Mouse (Mus musculus): ENCODE measurements around the gene Trim41. TPM values are rescaled to one million over a fixed set of nuclear protein-coding genes. Genes with fewer than 3 reads are reported as not detected.
A peak's percentile ranks its signal among the peaks of the same experiment; 100 is the strongest.
"Not testable (repeated sequence)": the region's sequence is repeated elsewhere in the genome, so short reads cannot be mapped to it uniquely, and the experiment has no call there.

The Trim41 gene
- polyA plus RNA-seq, 1 experiment from 2014 or later, result 7.1 TPM

DNA sequence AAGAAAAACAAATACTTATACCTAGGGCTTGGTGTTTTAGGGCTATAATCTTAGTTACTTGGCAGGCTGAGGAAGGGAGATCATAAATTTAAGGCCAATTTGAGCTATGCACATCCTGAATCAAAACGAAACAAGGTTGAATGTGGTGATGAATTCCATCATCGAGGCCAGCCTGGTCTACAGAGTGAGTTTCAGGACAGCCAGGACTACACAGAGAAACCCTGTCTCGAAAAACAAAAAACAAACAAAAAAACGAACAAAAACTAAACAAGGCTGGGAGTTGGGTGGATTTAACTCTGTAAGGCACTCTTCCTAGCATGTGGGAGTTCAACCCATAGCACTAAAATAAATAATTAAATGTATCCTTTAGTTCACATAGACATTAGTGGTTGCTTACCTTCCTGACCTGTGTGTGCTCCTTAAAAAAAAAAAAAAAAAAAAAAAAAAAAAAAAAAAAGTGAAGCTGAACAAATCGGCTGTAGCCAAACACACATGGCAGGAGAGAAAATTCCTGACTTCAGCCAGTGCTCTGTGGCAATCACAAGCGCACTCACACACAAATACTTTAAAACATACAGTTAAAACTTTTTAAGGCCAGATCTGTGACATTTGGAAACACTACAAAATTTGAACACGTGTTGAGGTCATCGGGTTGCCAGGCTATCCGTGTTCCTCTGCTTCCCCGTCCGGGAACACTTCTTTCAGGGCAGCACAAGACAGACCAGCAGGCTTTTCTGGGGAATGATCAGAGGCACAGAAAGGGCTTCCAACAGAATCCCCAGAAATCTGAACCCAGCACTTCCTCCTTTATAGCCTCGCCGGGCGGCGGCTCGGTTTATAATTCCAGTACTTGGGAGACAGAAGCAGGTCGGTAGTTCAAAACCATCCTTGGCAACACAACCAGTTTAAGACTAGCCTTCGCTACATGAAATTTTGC is 17.9 kb downstream of the Trim41 start:
- Histone ChIP-seq H3K9ac (peak overlapping the region; percentile 51), H3K27ac (peak overlapping the region; percentile 98), H3K9me3 (no peaks in the 10 kb centered on the region), H3K36me3 (peaks cover 29% of the 10 kb centered on the region), H3K4me2 (replicated peaks) (peak overlapping the region; percentile 75), H3K4me3 (peak overlapping the region; percentile 89), H3K4me1 (peaks cover 19% of the 10 kb centered on the region), H3K27me3 (no peaks in the 10 kb centered on the region)
- 0 out of 2 replicates have a peak, but pooled peaks have one; percentile 2 for ATAC-seq (ENCODE audit: insufficient number of reproducible peaks, insufficient read depth, low FRiP score, low TSS enrichment)
- WGBS, result 9% methylated on average over 18 of the region's 18 CpGs

DNA sequence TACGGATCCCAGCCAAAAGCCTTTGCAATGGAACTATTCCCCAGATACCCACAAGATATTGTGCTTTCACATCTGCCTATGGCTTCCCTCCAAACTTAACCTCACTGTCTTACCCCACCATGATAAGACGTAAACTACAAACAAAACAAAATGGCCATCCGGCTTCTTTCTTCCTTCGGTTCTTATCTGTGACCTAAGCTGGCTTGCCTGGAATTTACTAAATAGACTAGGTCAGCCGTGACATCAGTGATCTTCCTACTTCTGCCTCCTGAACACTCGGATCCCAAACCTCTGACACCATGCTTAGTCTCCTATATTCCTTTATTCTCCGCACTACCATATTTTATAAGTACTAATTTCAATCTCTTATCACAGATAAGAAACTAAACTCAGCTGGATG is 18.8 kb downstream of the Trim41 start:
- Histone ChIP-seq H3K27ac (no peak overlapping the region), H3K4me2 (replicated peaks) (peak overlapping the region; percentile 75; the same call in 1 of the 2 replicates), H3K4me3 (no peak overlapping the region), H3K9ac (peak overlapping the region; percentile 41; the same call in 1 of the 2 replicates), H3K36me3 (peaks cover 19% of the 10 kb centered on the region), H3K4me1 (peaks cover 19% of the 10 kb centered on the region), H3K27me3 (no peaks in the 10 kb centered on the region), H3K9me3 (no peaks in the 10 kb centered on the region)
- no peak for ATAC-seq (ENCODE audit: insufficient number of reproducible peaks, insufficient read depth, low FRiP score, low TSS enrichment)
- WGBS, result 88% methylated on average over 7 of the region's 7 CpGs

DNA sequence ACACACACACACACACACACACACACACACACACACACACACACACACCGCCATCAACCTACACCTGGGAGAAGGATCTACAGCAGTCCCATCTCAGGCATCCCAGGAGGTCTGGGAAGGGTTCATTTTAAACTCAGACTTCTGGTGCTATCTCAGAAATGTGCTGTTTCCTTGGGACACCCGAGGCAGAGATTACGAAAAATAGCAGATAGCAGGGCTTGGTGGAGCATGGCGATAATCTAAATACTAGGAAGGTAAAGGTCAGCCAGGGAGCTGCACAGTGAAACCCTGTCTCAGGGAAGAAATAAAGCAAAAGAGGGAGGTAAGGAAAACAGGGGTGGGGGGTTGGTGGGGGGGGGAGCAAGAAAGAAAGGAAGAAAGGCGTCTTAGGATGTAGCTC is 19.9 kb downstream of the Trim41 start:
- Histone ChIP-seq H3K27ac (no peak overlapping the region), H3K4me1 (peaks cover 17% of the 10 kb centered on the region), H3K9ac (no peak overlapping the region), H3K4me3 (no peak overlapping the region), H3K36me3 (peaks cover 9% of the 10 kb centered on the region), H3K27me3 (no peaks in the 10 kb centered on the region), H3K9me3 (no peaks in the 10 kb centered on the region), H3K4me2 (replicated peaks) (no peak overlapping the region)
- no peak for ATAC-seq (ENCODE audit: insufficient number of reproducible peaks, insufficient read depth, low FRiP score, low TSS enrichment)
- WGBS, result 88% methylated on average over 5 of the region's 5 CpGs

DNA sequence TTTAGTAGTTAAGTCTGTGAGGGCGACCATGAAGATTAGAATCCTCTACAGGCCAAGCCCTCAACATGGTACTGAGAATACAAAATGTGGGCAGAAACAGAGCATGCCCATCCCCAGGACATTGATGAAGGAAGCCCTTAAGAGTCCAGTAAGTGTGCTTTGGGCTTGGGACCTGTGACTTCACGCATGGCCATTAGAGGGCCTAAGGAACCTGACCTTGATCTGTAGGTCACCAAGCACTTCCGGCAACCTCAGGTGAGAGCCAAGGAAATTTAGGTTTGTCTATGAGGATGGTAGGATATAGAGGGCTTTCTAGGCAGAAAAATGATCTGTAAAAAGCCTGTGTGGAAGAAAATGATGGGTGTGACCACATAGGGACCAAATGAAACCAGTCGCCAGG is 20.9 kb downstream of the Trim41 start:
- H3K4me3 ChIP-seq, result no peak overlapping the region
- no peaks in the 10 kb centered on the region for H3K27me3 ChIP-seq
- no peak for ATAC-seq (ENCODE audit: insufficient number of reproducible peaks, insufficient read depth, low FRiP score, low TSS enrichment)
- peaks cover 7% of the 10 kb centered on the region; the same call in 1 of the 2 replicates for H3K4me1 ChIP-seq
- no peak overlapping the region for H3K4me2 ChIP-seq (replicated peaks)
- no peak overlapping the region for H3K27ac ChIP-seq
- no peak overlapping the region for H3K9ac ChIP-seq
- 82% methylated on average over 4 of the region's 4 CpGs for WGBS
- H3K9me3 ChIP-seq, result no peaks in the 10 kb centered on the region
- H3K36me3 ChIP-seq, result no peaks in the 10 kb centered on the region

DNA sequence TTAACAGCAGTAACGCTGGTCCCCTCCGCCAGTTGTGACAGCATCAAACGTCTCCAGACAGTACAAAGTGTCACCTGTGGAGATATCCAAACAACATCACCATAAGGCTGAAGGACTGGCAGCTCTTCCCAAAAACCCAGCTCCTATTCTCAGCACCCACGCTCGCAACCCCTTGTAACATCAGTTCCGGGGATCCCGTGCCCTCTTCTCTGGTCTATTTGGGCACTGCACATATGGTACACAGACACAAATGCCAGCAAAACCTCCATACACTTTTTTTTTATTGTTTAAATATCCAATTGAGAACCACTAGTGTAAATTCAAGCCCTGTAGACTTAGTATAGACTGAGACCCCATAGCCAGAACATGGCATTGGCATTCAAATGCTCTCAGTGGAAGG is 21.9 kb downstream of the Trim41 start:
- H3K9ac ChIP-seq, result no peak overlapping the region
- H3K4me3 ChIP-seq, result no peak overlapping the region
- no peak overlapping the region for H3K4me2 ChIP-seq (replicated peaks)
- H3K9me3 ChIP-seq, result no peaks in the 10 kb centered on the region
- no peak for ATAC-seq (ENCODE audit: insufficient number of reproducible peaks, insufficient read depth, low FRiP score, low TSS enrichment)
- H3K36me3 ChIP-seq, result no peaks in the 10 kb centered on the region
- WGBS, result 88% methylated on average over 7 of the region's 7 CpGs
- peaks cover 6% of the 10 kb centered on the region; the same call in 1 of the 2 replicates for H3K4me1 ChIP-seq
- H3K27ac ChIP-seq, result no peak overlapping the region
- H3K27me3 ChIP-seq, result no peaks in the 10 kb centered on the region

DNA sequence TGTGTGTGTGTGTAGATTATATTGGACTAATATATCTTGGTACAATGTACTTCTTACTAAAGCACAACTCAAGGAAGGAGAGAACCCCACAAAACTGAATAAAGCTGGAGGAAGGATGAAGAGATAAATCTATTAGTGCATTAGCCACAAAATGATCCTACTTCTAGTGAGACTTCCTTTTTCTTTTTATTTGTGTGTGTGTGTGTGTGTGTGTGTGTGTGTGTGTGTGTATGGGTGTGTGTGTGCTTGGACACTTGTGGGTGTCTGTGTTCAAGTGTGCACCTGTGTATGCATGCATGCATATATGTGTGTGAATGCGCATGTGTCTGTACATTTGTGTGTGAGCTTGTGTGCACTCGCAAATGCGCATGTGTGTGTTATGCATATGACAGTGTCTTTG is 24.0 kb downstream of the Trim41 start:
- no peaks in the 10 kb centered on the region for H3K36me3 ChIP-seq
- ATAC-seq (ENCODE audit: insufficient number of reproducible peaks, insufficient read depth, low FRiP score, low TSS enrichment), result no peak
- no peak overlapping the region for H3K4me2 ChIP-seq (replicated peaks)
- H3K9me3 ChIP-seq, result no peaks in the 10 kb centered on the region
- H3K27ac ChIP-seq, result no peak overlapping the region
- no peak overlapping the region for H3K4me3 ChIP-seq
- H3K27me3 ChIP-seq, result no peaks in the 10 kb centered on the region
- H3K9ac ChIP-seq, result no peak overlapping the region
- WGBS, result 96% methylated on average over 3 of the region's 3 CpGs
- no peaks in the 10 kb centered on the region for H3K4me1 ChIP-seq

DNA sequence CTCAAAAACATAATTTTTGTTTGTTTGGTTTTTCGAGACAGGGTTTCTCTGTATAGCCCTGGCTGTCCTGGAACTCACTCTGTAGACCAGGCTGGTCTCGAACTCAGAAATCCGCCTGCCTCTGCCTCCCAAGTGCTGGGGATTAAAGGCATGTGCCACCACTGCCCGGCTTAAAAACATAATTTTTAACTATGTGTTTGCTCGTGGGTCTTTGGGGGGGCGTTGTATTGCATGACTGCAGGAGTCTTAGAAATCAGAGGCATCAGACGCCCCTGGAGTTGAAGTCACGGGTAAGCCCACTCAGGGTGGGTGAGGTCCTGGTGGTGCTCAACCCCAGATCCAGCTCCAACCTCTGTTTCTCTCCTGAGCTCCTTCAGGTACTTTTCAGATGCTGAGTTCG is 25.3 kb downstream of the Trim41 start:
- WGBS, result 88% methylated on average over 9 of the region's 9 CpGs

DNA sequence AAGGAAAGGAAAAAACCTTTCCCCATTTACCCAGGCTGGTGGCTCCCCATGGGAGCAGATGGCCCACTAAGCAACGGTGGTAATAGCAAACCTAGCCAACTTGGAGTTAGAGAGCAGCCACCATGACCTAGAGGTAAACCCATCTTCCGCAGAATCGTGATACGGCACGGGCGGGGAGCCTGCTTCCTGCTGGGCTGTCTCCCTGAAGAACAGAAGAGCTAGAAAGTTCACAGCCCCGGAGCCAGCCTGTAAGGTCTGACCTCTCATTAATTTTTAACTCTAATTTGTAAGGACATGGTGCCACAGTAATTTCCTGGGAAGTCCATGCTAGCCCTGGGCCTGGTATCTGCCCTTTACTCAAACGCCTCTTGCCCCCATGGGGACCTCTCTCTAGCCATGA is 26.2 kb downstream of the Trim41 start:
- WGBS, result 63% methylated on average over 8 of the region's 8 CpGs
- H3K9ac ChIP-seq, result no peak overlapping the region
- no peak overlapping the region for H3K4me3 ChIP-seq
- H3K27ac ChIP-seq, result no peak overlapping the region
- no peaks in the 10 kb centered on the region for H3K36me3 ChIP-seq
- no peak for ATAC-seq (ENCODE audit: insufficient number of reproducible peaks, insufficient read depth, low FRiP score, low TSS enrichment)
- no peak overlapping the region for H3K4me2 ChIP-seq (replicated peaks)
- H3K27me3 ChIP-seq, result no peaks in the 10 kb centered on the region
- no peaks in the 10 kb centered on the region for H3K4me1 ChIP-seq
- no peaks in the 10 kb centered on the region for H3K9me3 ChIP-seq

More for the DNA sequence above, 25.3 kb downstream of the Trim41 start:
- not testable (repeated sequence) for ATAC-seq (ENCODE audit: insufficient number of reproducible peaks, insufficient read depth, low FRiP score, low TSS enrichment); H3K27ac ChIP-seq; H3K4me3 ChIP-seq; H3K9ac ChIP-seq; H3K4me1 ChIP-seq; H3K4me2 ChIP-seq (replicated peaks); H3K36me3 ChIP-seq; H3K27me3 ChIP-seq; H3K9me3 ChIP-seq

DNA sequence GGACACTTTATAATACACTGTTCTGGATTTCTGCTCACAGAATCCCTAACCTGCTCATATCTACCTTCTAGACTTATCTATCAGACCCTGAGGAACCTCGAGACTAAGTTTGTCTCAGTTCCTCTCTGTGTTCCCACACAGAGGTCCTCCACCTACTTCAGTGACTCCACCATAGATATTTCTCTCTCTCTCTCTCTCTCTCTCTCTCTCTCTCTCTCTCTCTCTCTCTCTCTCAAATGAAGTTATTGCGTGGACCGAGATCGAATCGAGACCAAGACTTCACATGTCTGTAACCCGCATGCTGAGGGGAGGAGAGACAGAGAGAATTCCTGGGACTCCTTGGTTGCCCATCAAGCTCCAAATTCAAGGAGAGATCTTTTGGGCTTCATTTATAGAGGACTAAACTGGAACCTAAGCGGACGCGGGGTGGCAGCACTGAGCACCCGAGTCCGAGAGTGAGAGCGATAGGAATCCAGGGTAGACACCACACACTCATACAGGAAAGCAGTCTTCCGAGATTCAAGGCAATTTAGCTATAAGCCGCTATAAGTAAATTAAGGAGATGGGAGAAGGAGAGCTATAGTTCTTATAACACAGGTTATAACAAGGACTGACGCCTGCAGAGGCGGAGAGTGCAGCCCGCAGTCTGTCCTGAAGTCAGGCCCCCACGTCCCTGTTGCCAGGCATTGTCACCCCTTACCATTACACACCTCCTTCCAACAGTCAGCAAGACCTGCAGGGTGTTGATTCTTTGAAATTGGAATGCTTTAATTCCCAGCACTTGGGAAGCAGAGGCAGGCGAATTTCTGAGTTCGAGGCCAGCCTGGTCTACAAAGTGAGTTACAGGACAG is 27.0 kb downstream of the Trim41 start:
- Histone ChIP-seq H3K36me3 (no peaks in the 10 kb centered on the region), H3K27me3 (no peaks in the 10 kb centered on the region), H3K4me3 (0 out of 2 replicates have a peak overlapping the region, but pooled peaks have one; percentile 18), H3K9me3 (no peaks in the 10 kb centered on the region), H3K4me2 (replicated peaks) (peak overlapping the region; percentile 44), H3K27ac (no peak overlapping the region), H3K9ac (0 out of 2 replicates have a peak overlapping the region, but pooled peaks have one; percentile 33), H3K4me1 (no peaks in the 10 kb centered on the region)
- no peak for ATAC-seq (ENCODE audit: insufficient number of reproducible peaks, insufficient read depth, low FRiP score, low TSS enrichment)
- 14% methylated on average over 20 of the region's 20 CpGs for WGBS

DNA sequence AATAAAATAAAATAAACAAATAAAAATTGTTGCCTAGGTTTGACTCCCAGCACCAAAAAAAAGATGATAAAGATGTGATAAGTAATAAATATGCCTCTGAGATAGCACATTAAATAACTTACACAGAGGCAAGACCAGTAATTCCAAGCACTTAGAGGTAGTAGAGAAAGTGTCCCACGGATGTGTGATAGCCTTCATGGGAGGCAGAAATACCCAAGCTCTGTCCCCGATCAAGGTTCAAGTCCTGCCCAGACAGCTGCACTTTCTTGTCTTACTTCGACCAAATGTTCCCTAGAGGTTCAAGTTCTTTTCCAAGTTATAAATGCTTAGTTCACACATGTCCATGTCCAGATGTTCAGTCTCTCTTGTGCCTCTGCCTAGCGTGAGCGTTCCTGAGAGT is 27.9 kb downstream of the Trim41 start:
- Histone ChIP-seq H3K4me1 (no peaks in the 10 kb centered on the region), H3K4me2 (replicated peaks) (no peak overlapping the region), H3K9me3 (no peaks in the 10 kb centered on the region), H3K27ac (no peak overlapping the region), H3K36me3 (no peaks in the 10 kb centered on the region), H3K27me3 (no peaks in the 10 kb centered on the region), H3K9ac (no peak overlapping the region), H3K4me3 (no peak overlapping the region)
- 85% methylated on average over 5 of the region's 5 CpGs for WGBS
- ATAC-seq (ENCODE audit: insufficient number of reproducible peaks, insufficient read depth, low FRiP score, low TSS enrichment), result no peak

DNA sequence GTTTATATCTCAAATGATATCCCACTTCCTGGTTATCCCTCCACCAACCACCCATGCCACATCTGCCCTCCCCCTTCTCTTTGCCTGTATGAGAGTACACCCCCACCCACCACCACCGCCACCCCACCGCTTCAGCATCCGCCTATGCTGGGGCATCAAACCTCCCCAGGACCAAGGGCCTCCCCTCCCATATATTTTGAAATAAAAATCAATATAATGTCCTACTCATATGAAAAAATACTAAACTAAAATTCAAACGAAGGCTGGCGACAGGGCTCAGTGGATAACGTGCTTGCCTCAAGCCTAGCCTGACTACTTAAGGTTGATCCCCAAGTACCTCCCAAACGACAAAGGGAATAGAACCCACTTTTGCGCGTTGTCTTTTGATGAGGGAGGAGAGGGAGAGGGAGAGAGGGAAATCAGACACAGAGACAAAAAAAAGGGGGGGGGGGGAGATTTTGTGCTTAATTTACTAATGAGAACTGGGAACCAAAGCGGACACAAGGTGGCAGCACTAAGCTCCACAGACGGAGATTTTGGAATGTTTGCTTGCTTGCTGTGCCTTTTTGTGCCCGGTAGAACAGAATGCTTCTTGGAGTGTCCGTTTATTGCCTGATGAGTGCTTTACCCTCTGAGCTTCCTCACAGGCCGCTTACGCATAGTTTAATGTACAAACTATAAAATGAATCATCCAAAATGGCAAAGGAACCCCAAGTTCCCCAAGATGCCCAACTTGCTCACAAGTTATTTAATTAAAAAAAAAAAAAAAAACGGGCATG is 28.7 kb downstream of the Trim41 start:
- peak overlapping the region; percentile 47 for H3K4me2 ChIP-seq (replicated peaks)
- H3K36me3 ChIP-seq, result no peaks in the 10 kb centered on the region
- H3K27ac ChIP-seq, result no peak overlapping the region
- H3K9ac ChIP-seq, result peak overlapping the region; percentile 38; the same call in 1 of the 2 replicates
- no peaks in the 10 kb centered on the region for H3K27me3 ChIP-seq
- 10% methylated on average over 16 of the region's 16 CpGs for WGBS
- H3K4me3 ChIP-seq, result peak overlapping the region; percentile 38
- H3K4me1 ChIP-seq, result no peaks in the 10 kb centered on the region
- H3K9me3 ChIP-seq, result no peaks in the 10 kb centered on the region
- ATAC-seq (ENCODE audit: insufficient number of reproducible peaks, insufficient read depth, low FRiP score, low TSS enrichment), result no peak; the same call in 1 of the 2 replicates

All from embryonic facial prominence, embryonic 12.5 days (tissue).